Mouse (Mus musculus): ENCODE data around the gene Tmem114. TPM values are rescaled to one million over a fixed set of nuclear protein-coding genes. Genes with fewer than 3 reads are reported as not detected.

The Tmem114 gene
- not detected in 2 replicates for polyA plus RNA-seq (2015; fragmentation: Nextera tagmentation; extraction: Ambion mirVana)

- 0 out of 2 replicates have a peak within 1 kb of the TSS, but pooled peaks have one; percentile 44 for H3K9ac ChIP-seq
- H3K27ac ChIP-seq = no peak within 1 kb of the TSS
- H3K9me3 ChIP-seq = no peaks in the 10 kb centered on the region
- H3K4me3 ChIP-seq = peak within 1 kb of the TSS; percentile 38
- H3K36me3 ChIP-seq = no peaks in the 10 kb centered on the region
- peak within 1 kb of the TSS; percentile 59 for H3K4me2 ChIP-seq
- peaks cover 7% of the 10 kb centered on the region; the same call in 1 of the 2 replicates for H3K4me1 ChIP-seq
- peaks cover 65% of the 10 kb centered on the region for H3K27me3 ChIP-seq
- ATAC-seq (ENCODE audit: insufficient number of reproducible peaks, insufficient read depth, low FRiP score, low TSS enrichment, low read depth) = no peak
- whole genome bisulfite sequencing = 1% methylated on average over 16 of the region's 16 CpGs
Measured at GRCm38 (mm10) chr16:8424971-8425330, at the start of gene Tmem114. TSS of gene Tmem114 (minus strand) at chr16:8425136.

GRCm38 (mm10) chr16:8470603-8471481 is 45.9 kb upstream of the Tmem114 start, which contains the start of gene Mettl22:
TSS of gene Mettl22 (plus strand) at chr16:8470788.
- Histone ChIP-seq H3K4me1 (peaks cover 11% of the 10 kb centered on the region), H3K27me3 (peaks cover 3% of the 10 kb centered on the region; the same call in 1 of the 2 replicates), H3K4me2 (peak within 1 kb of the TSS; percentile 73), H3K36me3 (no peaks in the 10 kb centered on the region), H3K9me3 (no peaks in the 10 kb centered on the region), H3K4me3 (peak within 1 kb of the TSS; percentile 74), H3K27ac (peak within 1 kb of the TSS; percentile 89), H3K9ac (peak within 1 kb of the TSS; percentile 88)
- WGBS = under 1% methylated on average over 48 of the region's 48 CpGs
- peak; percentile 96 for ATAC-seq (ENCODE audit: insufficient number of reproducible peaks, insufficient read depth, low FRiP score, low TSS enrichment, low read depth)

- Histone ChIP-seq H3K4me1 (peaks cover 11% of the 10 kb centered on the region), H3K9ac (no peak overlapping the region; the same call in 1 of the 2 replicates), H3K27me3 (peaks cover 3% of the 10 kb centered on the region; the same call in 1 of the 2 replicates), H3K4me3 (peak overlapping the region; percentile 74), H3K9me3 (no peaks in the 10 kb centered on the region), H3K4me2 (peak overlapping the region; percentile 73), H3K36me3 (no peaks in the 10 kb centered on the region), H3K27ac (no peak overlapping the region)
- no peak for ATAC-seq (ENCODE audit: insufficient number of reproducible peaks, insufficient read depth, low FRiP score, low TSS enrichment, low read depth)
- WGBS = 68% methylated on average over 2 of the region's 2 CpGs
Measured at GRCm38 (mm10) chr16:8470132-8470531, 45.2 kb upstream of the Tmem114 start.

- no peak overlapping the region for H3K27ac ChIP-seq
- H3K4me3 ChIP-seq = no peak overlapping the region
- H3K9me3 ChIP-seq = no peaks in the 10 kb centered on the region
- no peak overlapping the region for H3K9ac ChIP-seq
- H3K4me2 ChIP-seq = no peak overlapping the region
- WGBS = 34% methylated on average over 6 of the region's 6 CpGs
- no peak for ATAC-seq (ENCODE audit: insufficient number of reproducible peaks, insufficient read depth, low FRiP score, low TSS enrichment, low read depth)
- no peaks in the 10 kb centered on the region for H3K4me1 ChIP-seq
- no peaks in the 10 kb centered on the region for H3K27me3 ChIP-seq
- no peaks in the 10 kb centered on the region for H3K36me3 ChIP-seq
Measured at GRCm38 (mm10) chr16:8459098-8459497, 34.2 kb upstream of the Tmem114 start.

- Histone ChIP-seq H3K9ac (no peak overlapping the region), H3K4me2 (no peak overlapping the region), H3K9me3 (no peaks in the 10 kb centered on the region), H3K27me3 (no peaks in the 10 kb centered on the region), H3K27ac (no peak overlapping the region), H3K36me3 (no peaks in the 10 kb centered on the region), H3K4me3 (no peak overlapping the region), H3K4me1 (no peaks in the 10 kb centered on the region)
- ATAC-seq (ENCODE audit: insufficient number of reproducible peaks, insufficient read depth, low FRiP score, low TSS enrichment, low read depth) = no peak
- WGBS = 97% methylated on average over 4 of the region's 4 CpGs
Measured at GRCm38 (mm10) chr16:8458391-8458790, 33.5 kb upstream of the Tmem114 start.

- H3K4me3 ChIP-seq = no peak overlapping the region
- H3K9me3 ChIP-seq = no peaks in the 10 kb centered on the region
- WGBS = 52% methylated on average over 2 of the region's 2 CpGs
- H3K9ac ChIP-seq = 0 out of 2 replicates have a peak overlapping the region, but pooled peaks have one; percentile 36
- no peak overlapping the region for H3K4me2 ChIP-seq
- no peaks in the 10 kb centered on the region for H3K4me1 ChIP-seq
- no peaks in the 10 kb centered on the region for H3K36me3 ChIP-seq
- H3K27me3 ChIP-seq = no peaks in the 10 kb centered on the region
- H3K27ac ChIP-seq = no peak overlapping the region
- no peak for ATAC-seq (ENCODE audit: insufficient number of reproducible peaks, insufficient read depth, low FRiP score, low TSS enrichment, low read depth)
Measured at GRCm38 (mm10) chr16:8455221-8455620, 30.3 kb upstream of the Tmem114 start.

GRCm38 (mm10) chr16:8453301-8453700 is 28.4 kb upstream of the Tmem114 start:
- Histone ChIP-seq H3K36me3 (no peaks in the 10 kb centered on the region), H3K4me2 (no peak overlapping the region), H3K9me3 (no peaks in the 10 kb centered on the region), H3K27me3 (no peaks in the 10 kb centered on the region), H3K27ac (no peak overlapping the region), H3K4me1 (no peaks in the 10 kb centered on the region), H3K4me3 (no peak overlapping the region), H3K9ac (no peak overlapping the region)
- no peak for ATAC-seq (ENCODE audit: insufficient number of reproducible peaks, insufficient read depth, low FRiP score, low TSS enrichment, low read depth)
- WGBS = 89% methylated on average over 2 of the region's 2 CpGs

GRCm38 (mm10) chr16:8446256-8446655 is 21.3 kb upstream of the Tmem114 start:
- no peak overlapping the region for H3K4me3 ChIP-seq
- H3K4me2 ChIP-seq = no peak overlapping the region
- H3K4me1 ChIP-seq = no peaks in the 10 kb centered on the region
- H3K27me3 ChIP-seq = no peaks in the 10 kb centered on the region
- ATAC-seq (ENCODE audit: insufficient number of reproducible peaks, insufficient read depth, low FRiP score, low TSS enrichment, low read depth) = no peak
- H3K9ac ChIP-seq = no peak overlapping the region
- H3K36me3 ChIP-seq = no peaks in the 10 kb centered on the region
- no peaks in the 10 kb centered on the region for H3K9me3 ChIP-seq
- H3K27ac ChIP-seq = no peak overlapping the region
- 93% methylated on average over 6 of the region's 6 CpGs for WGBS

- WGBS = 76% methylated on average over 7 of the region's 7 CpGs
- Histone ChIP-seq H3K4me2 (no peak overlapping the region), H3K36me3 (no peaks in the 10 kb centered on the region), H3K9me3 (no peaks in the 10 kb centered on the region), H3K4me3 (no peak overlapping the region), H3K9ac (no peak overlapping the region), H3K27me3 (no peaks in the 10 kb centered on the region), H3K4me1 (no peaks in the 10 kb centered on the region), H3K27ac (no peak overlapping the region)
- ATAC-seq (ENCODE audit: insufficient number of reproducible peaks, insufficient read depth, low FRiP score, low TSS enrichment, low read depth) = no peak
Measured at GRCm38 (mm10) chr16:8444911-8445310, 20.0 kb upstream of the Tmem114 start.

- Histone ChIP-seq H3K9ac (no peak overlapping the region), H3K27me3 (peaks cover 1% of the 10 kb centered on the region), H3K4me1 (no peaks in the 10 kb centered on the region), H3K36me3 (no peaks in the 10 kb centered on the region), H3K4me3 (no peak overlapping the region), H3K27ac (no peak overlapping the region), H3K9me3 (no peaks in the 10 kb centered on the region), H3K4me2 (no peak overlapping the region)
- 86% methylated on average over 3 of the region's 3 CpGs for WGBS
- no peak for ATAC-seq (ENCODE audit: insufficient number of reproducible peaks, insufficient read depth, low FRiP score, low TSS enrichment, low read depth)
Measured at GRCm38 (mm10) chr16:8432616-8433015, 7.7 kb upstream of the Tmem114 start.

GRCm38 (mm10) chr16:8429531-8429930 is 4.6 kb upstream of the Tmem114 start:
- Histone ChIP-seq H3K9ac (no peak overlapping the region), H3K27ac (no peak overlapping the region), H3K4me1 (peaks cover 3% of the 10 kb centered on the region; the same call in 1 of the 2 replicates), H3K36me3 (no peaks in the 10 kb centered on the region), H3K4me2 (no peak overlapping the region), H3K9me3 (no peaks in the 10 kb centered on the region), H3K4me3 (no peak overlapping the region), H3K27me3 (peaks cover 32% of the 10 kb centered on the region)
- ATAC-seq (ENCODE audit: insufficient number of reproducible peaks, insufficient read depth, low FRiP score, low TSS enrichment, low read depth) = no peak
- WGBS = 82% methylated on average over 4 of the region's 4 CpGs

- Histone ChIP-seq H3K27ac (no peak overlapping the region), H3K9ac (no peak overlapping the region), H3K36me3 (no peaks in the 10 kb centered on the region), H3K27me3 (peaks cover 65% of the 10 kb centered on the region), H3K9me3 (no peaks in the 10 kb centered on the region), H3K4me3 (no peak overlapping the region), H3K4me1 (peaks cover 7% of the 10 kb centered on the region; the same call in 1 of the 2 replicates), H3K4me2 (no peak overlapping the region)
- ATAC-seq (ENCODE audit: insufficient number of reproducible peaks, insufficient read depth, low FRiP score, low TSS enrichment, low read depth) = no peak
- WGBS = 85% methylated on average over 5 of the region's 5 CpGs
Measured at GRCm38 (mm10) chr16:8425736-8426135, 800 bp upstream of the Tmem114 start.

Measured in embryonic facial prominence, embryonic 13.5 days (tissue).